Mouse (Mus musculus) heart, embryonic 16.5 days (tissue): ENCODE measurements at regions not wholly inside any gene's neighbourhood (a gene's known extent, or its start where the extent isn't known, plus 50 kb on each side); places are given as distances from the start of the nearest gene placed in this dataset.

Experiments used
- ATAC-seq: fragments of 200-750 bp; cut with Nextera tagmentation; replicated peaks from 2 replicates; pipeline ENCODE4 v1.8.0; 2017; ENCODE audit warnings: moderate number of reproducible peaks; ENCODE audit not compliant: insufficient read depth, low FRiP score; ENCODE audit errors: extremely low read depth
- H3K27ac ChIP-seq: fragments of 300-500 bp; sonication (generic); 2 replicates; pipeline ENCODE4 v1.5.1; 2014; ENCODE audit warnings: mild to moderate bottlenecking, low read length, control low read depth, moderate library complexity
- H3K27me3 ChIP-seq: fragments of 300-500 bp; sonication (generic); 2 replicates; pipeline ENCODE4 v1.6.1; 2014; ENCODE audit warnings: low read length, mixed read lengths; ENCODE audit not compliant: control insufficient read depth, insufficient read depth
- H3K36me3 ChIP-seq: fragments of 300-500 bp; sonication (generic); 2 replicates; pipeline ENCODE4 v1.6.1; 2014; ENCODE audit not compliant: control insufficient read depth, insufficient read depth
- H3K4me1 ChIP-seq: fragments of 300-500 bp; sonication (generic); 2 replicates; pipeline ENCODE4 v1.6.1; 2014; ENCODE audit warnings: low read length, mixed read lengths; ENCODE audit not compliant: control insufficient read depth, insufficient read depth
- H3K4me2 ChIP-seq: fragments of 300-500 bp; sonication (generic); 2 replicates; pipeline ENCODE4 v1.6.1; 2014; ENCODE audit warnings: low read depth, mild to moderate bottlenecking, control low read depth, low read length
- H3K4me3 ChIP-seq: fragments of 300-500 bp; sonication (generic); 2 replicates; pipeline ENCODE4 v1.5.1; 2014; ENCODE audit warnings: mild to moderate bottlenecking, control low read depth, low read length
- H3K9ac ChIP-seq: fragments of 300-500 bp; sonication (generic); 2 replicates; pipeline ENCODE4 v1.6.1; 2014; ENCODE audit warnings: low read length, control low read depth
- H3K9me3 ChIP-seq: fragments of 300-500 bp; sonication (generic); replicated peaks from 2 replicates; pipeline ENCODE4 v1.6.1; 2016; ENCODE audit warnings: low read length; ENCODE audit not compliant: control insufficient read depth
- WGBS: fragments of 180-500 bp; shearing (Covaris S2); extraction: QIAGEN DNeasy Blood & Tissue Kit; methylation state at CpG from one replicate; pipeline ENCODE4 v1.1.7; 2014; 5-methylcytosine and 5-hydroxymethylcytosine counted together

DNA sequence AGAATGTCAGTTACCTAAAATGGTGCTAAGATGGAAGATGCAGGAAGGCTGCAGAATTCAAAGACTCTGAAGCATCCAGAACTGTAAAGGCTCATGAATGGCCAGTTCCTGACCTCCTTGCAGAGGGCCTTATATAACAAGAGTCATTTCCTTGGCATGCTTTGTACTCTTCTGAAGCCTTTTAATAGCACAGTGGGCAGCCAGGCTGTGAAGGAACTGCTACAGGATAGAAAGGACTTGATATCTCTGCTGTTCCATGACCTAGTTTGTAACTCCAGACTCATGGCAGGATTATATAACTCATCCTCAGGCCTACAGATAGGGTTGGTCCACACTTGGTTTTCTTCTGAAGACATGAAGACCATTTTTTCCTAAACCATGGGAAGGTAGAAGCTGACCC lies 143.7 kb upstream of the Mmadhc start:
- Histone ChIP-seq H3K27ac (no peak overlapping the region), H3K36me3 (no peaks in the 10 kb centered on the region), H3K27me3 (no peaks in the 10 kb centered on the region), H3K9ac (no peak overlapping the region), H3K9me3 (no peaks in the 10 kb centered on the region), H3K4me1 (no peaks in the 10 kb centered on the region), H3K4me2 (no peak overlapping the region), H3K4me3 (no peak overlapping the region)
- ATAC-seq: no peak

DNA sequence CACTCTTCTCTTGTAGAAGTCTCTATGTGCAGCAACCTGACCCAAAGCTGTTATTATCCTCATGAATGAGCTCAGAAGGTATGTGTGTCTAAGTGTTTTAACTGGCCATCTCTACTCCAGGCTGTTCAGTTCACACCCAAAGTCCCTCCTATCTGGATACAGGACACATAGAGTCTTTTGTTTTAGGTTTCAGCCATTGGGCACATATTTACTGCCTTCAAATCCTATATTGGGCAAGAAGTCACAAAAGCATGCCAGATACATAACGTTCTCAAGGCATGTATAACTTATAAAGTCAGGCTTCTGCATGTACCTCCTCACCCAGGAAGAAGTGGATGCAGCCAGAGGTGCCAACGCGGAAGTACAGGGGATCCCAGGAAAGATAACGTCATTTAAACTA lies 136.6 kb upstream of the Mmadhc start:
- Histone ChIP-seq H3K4me3 (no peak overlapping the region), H3K36me3 (no peaks in the 10 kb centered on the region), H3K9me3 (no peaks in the 10 kb centered on the region), H3K27ac (no peak overlapping the region), H3K9ac (no peak overlapping the region), H3K4me2 (no peak overlapping the region), H3K27me3 (no peaks in the 10 kb centered on the region), H3K4me1 (no peaks in the 10 kb centered on the region)
- ATAC-seq: no peak
- 82% methylated on average over 4 of the region's 4 CpGs for WGBS

DNA sequence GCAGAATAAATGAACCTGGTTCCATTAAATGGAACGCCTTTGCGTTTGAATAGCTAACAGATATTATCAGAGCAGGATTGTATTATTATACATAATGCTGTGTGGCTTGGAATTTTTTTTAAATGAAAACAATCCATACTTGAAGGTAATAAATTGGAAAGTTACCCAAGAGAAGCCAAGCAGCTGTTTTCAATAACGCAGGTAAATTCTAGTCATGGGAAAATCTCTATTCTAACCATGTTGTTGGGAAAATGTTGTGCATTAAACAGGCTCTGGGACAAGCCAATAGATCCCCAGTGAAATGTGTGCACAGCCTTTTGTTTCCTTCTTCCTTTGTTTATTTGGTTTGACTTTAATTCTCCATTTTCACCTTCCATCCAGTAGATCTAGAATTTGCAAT lies 128.6 kb upstream of the Mmadhc start:
- no peaks in the 10 kb centered on the region for H3K27me3 ChIP-seq
- ATAC-seq: no peak
- WGBS: 94% methylated on average over 3 of the region's 3 CpGs

DNA sequence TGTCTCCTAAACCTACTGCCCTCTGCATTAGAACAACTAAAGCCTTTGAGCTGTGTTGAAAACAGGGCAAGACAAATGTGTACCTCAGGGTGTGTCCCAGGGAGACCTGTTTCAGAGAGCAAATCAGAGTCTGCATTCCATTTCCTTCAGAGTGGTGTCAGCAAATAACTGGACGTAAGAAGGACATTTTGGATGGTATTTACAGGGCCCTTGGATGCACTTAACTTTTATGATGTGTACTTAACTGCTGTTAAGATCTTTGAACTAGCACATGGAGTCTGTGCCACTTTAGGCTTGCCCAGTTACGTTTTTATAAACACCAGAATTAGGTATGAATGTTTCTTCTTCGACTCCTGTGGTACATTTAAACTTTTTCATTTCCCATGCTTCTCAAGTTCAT lies 123.0 kb upstream of the Mmadhc start:
- Histone ChIP-seq H3K9me3 (no peaks in the 10 kb centered on the region), H3K36me3 (no peaks in the 10 kb centered on the region), H3K27ac (no peak overlapping the region), H3K9ac (no peak overlapping the region), H3K4me3 (no peak overlapping the region), H3K4me1 (no peaks in the 10 kb centered on the region), H3K4me2 (no peak overlapping the region), H3K27me3 (no peaks in the 10 kb centered on the region)
- WGBS: 61% methylated on average over 3 of the region's 3 CpGs
- ATAC-seq: no peak

More for the DNA sequence above, 128.6 kb upstream of the Mmadhc start:
- H3K4me3 ChIP-seq: no peak overlapping the region
- no peaks in the 10 kb centered on the region for H3K4me1 ChIP-seq
- H3K4me2 ChIP-seq: no peak overlapping the region
- H3K9ac ChIP-seq: no peak overlapping the region
- H3K9me3 ChIP-seq: no peaks in the 10 kb centered on the region
- H3K36me3 ChIP-seq: no peaks in the 10 kb centered on the region
- H3K27ac ChIP-seq: no peak overlapping the region

DNA sequence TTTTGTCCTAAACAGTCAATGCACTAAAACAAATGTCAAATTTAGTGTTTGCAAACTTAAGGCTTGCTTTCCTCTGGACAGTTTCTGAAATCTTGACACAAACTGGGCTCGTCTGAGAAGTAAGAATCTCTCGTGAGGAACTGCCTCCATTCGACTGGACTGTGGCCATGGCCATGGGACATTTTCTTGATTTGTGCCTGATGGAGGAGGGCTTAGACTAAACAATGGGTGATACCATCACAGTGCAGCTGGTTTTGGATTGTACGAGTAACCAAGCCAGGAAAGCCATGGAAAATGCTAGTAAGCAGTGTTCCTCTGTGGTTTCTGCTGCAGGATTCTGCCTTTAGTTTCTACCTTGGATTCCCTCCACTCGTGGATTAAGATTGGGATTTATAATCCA lies 121.0 kb upstream of the Mmadhc start:
- H3K9me3 ChIP-seq: no peaks in the 10 kb centered on the region
- H3K4me3 ChIP-seq: no peak overlapping the region
- H3K27me3 ChIP-seq: no peaks in the 10 kb centered on the region
- no peaks in the 10 kb centered on the region for H3K4me1 ChIP-seq
- no peak overlapping the region for H3K4me2 ChIP-seq
- H3K9ac ChIP-seq: no peak overlapping the region
- 59% methylated on average over 5 of the region's 5 CpGs for WGBS
- H3K27ac ChIP-seq: no peak overlapping the region
- no peak for ATAC-seq
- H3K36me3 ChIP-seq: no peaks in the 10 kb centered on the region

DNA sequence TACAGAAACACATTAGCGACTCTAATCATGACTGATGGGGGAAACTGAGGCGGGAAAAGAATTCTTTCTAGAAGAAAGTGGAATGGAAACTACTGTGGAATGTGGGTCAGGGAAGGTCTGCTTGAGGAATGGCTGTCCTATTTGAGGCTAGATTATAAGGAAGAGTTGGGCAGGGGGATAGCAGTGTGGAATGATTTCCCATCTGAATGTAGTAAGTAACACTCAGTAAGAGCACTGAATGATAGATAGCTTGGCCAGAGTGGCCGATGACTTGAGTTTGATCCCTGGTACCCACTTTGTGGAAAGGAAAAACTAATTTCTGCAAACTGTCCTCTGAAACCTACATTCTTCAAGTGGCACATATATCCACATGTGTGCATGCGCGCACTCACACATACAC lies 120.5 kb upstream of the Mmadhc start:
- H3K4me2 ChIP-seq: no peak overlapping the region
- H3K9ac ChIP-seq: no peak overlapping the region
- no peaks in the 10 kb centered on the region for H3K27me3 ChIP-seq
- H3K4me3 ChIP-seq: no peak overlapping the region
- H3K4me1 ChIP-seq: no peaks in the 10 kb centered on the region
- ATAC-seq: no peak
- H3K36me3 ChIP-seq: no peaks in the 10 kb centered on the region
- no peaks in the 10 kb centered on the region for H3K9me3 ChIP-seq
- WGBS: 88% methylated on average over 5 of the region's 5 CpGs
- H3K27ac ChIP-seq: no peak overlapping the region

DNA sequence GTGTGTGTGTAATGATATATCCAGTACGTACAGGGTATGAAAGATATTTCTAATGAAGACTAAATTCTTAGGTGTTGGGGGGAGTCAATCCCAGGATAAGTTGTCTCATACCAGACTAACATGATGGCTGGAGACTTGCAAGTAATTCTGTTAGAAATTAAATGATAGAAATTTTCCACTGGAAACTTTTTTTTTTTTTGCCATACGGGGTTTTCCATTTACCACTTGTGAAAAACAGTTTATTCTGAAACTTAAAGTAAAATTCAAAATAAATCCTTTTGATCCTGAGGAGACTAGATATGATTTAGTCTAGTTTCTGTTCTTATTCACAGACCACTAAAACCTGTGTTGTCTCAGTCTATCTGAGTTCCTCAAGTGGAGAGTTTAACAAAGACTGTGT lies 119.5 kb upstream of the Mmadhc start:
- 89% methylated on average over 2 of the region's 2 CpGs for WGBS
- Histone ChIP-seq H3K9me3 (no peaks in the 10 kb centered on the region), H3K36me3 (no peaks in the 10 kb centered on the region), H3K4me1 (no peaks in the 10 kb centered on the region), H3K27me3 (no peaks in the 10 kb centered on the region), H3K4me2 (no peak overlapping the region), H3K4me3 (no peak overlapping the region), H3K9ac (no peak overlapping the region), H3K27ac (no peak overlapping the region)
- ATAC-seq: no peak

DNA sequence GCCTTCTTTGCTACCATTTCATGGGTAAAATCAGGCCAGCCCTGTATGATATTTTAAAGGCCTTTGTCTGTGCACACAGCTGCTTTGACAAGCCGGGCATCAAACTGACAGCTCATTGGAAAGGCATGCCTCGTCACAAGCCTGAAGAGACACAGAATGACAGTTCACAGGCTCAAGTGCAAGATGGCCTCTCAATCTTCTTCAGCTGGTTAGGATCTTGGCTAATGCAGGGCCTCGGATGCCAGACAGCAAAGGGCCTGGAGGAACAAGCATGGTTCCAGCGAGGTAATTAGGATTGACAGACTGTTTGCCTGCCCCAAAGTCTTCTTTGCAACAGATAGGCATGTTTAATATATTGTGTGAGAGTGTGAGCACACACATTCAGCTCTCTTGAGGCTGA lies 109.3 kb upstream of the Mmadhc start:
- Histone ChIP-seq H3K36me3 (no peaks in the 10 kb centered on the region), H3K4me3 (no peak overlapping the region), H3K4me2 (no peak overlapping the region), H3K27me3 (no peaks in the 10 kb centered on the region), H3K27ac (no peak overlapping the region), H3K4me1 (no peaks in the 10 kb centered on the region), H3K9ac (no peak overlapping the region), H3K9me3 (no peaks in the 10 kb centered on the region)
- 59% methylated on average over 4 of the region's 4 CpGs for WGBS
- ATAC-seq: no peak

DNA sequence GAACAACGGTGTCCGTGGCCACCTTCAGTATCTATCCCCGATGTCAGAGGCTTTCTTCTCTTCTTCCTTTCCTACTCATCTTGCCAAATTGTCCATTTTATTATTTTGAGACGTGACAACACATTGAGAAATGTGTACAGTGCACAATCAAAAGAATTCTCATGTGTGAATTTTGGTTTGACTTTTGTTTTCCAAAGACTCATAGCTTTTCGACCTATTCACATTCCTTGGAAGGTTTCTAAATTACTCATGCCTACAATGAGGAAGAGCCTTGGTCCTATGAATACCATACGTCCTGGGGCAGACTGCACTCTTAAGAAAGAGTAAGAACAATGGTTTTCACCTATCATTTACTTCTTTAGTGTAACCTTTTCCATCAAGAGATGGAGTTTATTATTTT lies 106.5 kb upstream of the Mmadhc start:
- no peak for ATAC-seq
- 74% methylated on average over 6 of the region's 6 CpGs for WGBS
- Histone ChIP-seq H3K4me2 (no peak overlapping the region), H3K27me3 (no peaks in the 10 kb centered on the region), H3K27ac (no peak overlapping the region), H3K4me3 (no peak overlapping the region), H3K9me3 (no peaks in the 10 kb centered on the region), H3K36me3 (no peaks in the 10 kb centered on the region), H3K4me1 (no peaks in the 10 kb centered on the region; the same call in 1 of the 2 replicates), H3K9ac (no peak overlapping the region)

DNA sequence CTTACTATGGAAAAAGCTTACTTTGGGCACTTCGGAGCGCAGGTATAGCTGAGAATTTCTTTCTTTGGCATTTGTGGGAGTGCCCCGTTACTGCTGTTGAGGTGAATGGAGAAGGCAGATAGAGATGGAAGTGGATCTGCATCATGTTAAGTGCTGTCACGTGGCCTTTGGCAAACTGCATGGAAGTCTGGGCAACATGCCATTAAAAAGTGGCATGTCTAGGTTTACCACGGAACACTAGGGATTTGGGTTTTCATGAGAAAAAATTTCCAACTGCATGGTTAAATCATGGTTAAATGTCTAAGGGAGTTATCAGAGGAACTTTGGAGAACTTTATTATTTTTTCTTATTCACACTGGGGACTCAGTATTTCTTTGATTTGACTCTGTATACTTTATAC lies 102.0 kb upstream of the Mmadhc start:
- Histone ChIP-seq H3K27me3 (no peaks in the 10 kb centered on the region), H3K4me1 (no peaks in the 10 kb centered on the region; the same call in 1 of the 2 replicates), H3K4me3 (no peak overlapping the region), H3K9ac (no peak overlapping the region), H3K4me2 (no peak overlapping the region), H3K36me3 (no peaks in the 10 kb centered on the region), H3K27ac (no peak overlapping the region), H3K9me3 (no peaks in the 10 kb centered on the region)
- 53% methylated on average over 5 of the region's 5 CpGs for WGBS
- ATAC-seq: no peak
